ENCODE assay signal across 12 mouse cellular contexts in the genomic region with DNA sequence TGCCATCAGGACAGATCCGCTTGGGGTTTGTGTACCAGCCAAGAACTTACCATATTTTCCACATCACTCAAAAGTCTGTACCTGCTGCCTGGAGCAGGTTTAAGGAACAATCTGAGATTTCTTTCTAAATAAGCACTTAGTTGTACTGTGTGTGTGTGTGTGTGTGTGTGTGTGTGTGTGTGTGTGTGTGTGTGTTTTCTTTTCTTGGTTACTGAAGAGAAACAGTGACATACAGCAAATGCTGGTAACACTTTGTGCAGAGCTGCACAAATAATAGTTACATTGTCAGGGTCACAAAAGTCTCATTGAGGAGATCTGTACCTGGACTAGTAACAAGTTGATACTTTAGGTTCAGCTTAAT.
DNase-seq lines count a peak whose midpoint lies in the region; ATAC-seq and TF ChIP-seq lines count a peak whose summit lies in the region.
"Had no signal": no experiment of that assay in that cellular context is flagged by ENCODE, and none has a peak within 500 bp of the region (broad histone marks: within the 10 kb centered on the region; RNA-seq: fewer than 3 reads in every experiment).

No protein-coding gene starts in this region.

- no peak for TF ChIP-seq POLR2A in ES-Bruce4 (IDR thresholded peaks at IDR 0.05; ENCODE audit: insufficient read depth, low read length)

- no peak for ATAC-seq in forebrain, embryonic 13.5 days
- 0 out of 2 replicates have a peak, but pooled peaks have one; percentile 1 for ATAC-seq in hindbrain, embryonic 16.5 days
- ATAC-seq in midbrain, postnatal 0 days (ENCODE audit: low FRiP score), result no peak
- ATAC-seq: liver, postnatal 0 days had no signal

- no peaks in the 10 kb centered on the region for H3K9me3 ChIP-seq in ES-Bruce4 (replicated peaks; ENCODE audit: control insufficient read depth, insufficient read depth, low read length, poor library complexity, severe bottlenecking)
- H3K9me3 ChIP-seq in forebrain, embryonic 13.5 days (replicated peaks), result no peaks in the 10 kb centered on the region
- H3K9me3 ChIP-seq in hindbrain, embryonic 16.5 days (ENCODE audit: control insufficient read depth, low read length), result no peaks in the 10 kb centered on the region
- H3K9me3 ChIP-seq in midbrain, postnatal 0 days (ENCODE audit: low read length), result no peaks in the 10 kb centered on the region

- no peak overlapping the region for H3K27ac ChIP-seq in ES-Bruce4 (ENCODE audit: insufficient read depth, low read length)
- H3K27ac ChIP-seq in forebrain, embryonic 13.5 days, result peak overlapping the region; percentile 44; the same call in 1 of the 2 replicates
- peak overlapping the region; percentile 59; the same call in 1 of the 2 replicates for H3K27ac ChIP-seq in hindbrain, embryonic 16.5 days (ENCODE audit: low read depth, low read length)
- no peak overlapping the region for H3K27ac ChIP-seq in midbrain, postnatal 0 days (ENCODE audit: low read depth, low read length)
- H3K27ac ChIP-seq: macrophage had no signal

- H3K4me3 ChIP-seq in ES-Bruce4 (ENCODE audit: low read depth, low read length), result peak overlapping the region; percentile 57
- H3K4me3 ChIP-seq in forebrain, embryonic 13.5 days, result no peak overlapping the region
- no peak overlapping the region for H3K4me3 ChIP-seq in hindbrain, embryonic 16.5 days (ENCODE audit: low read length)
- H3K4me3 ChIP-seq in midbrain, postnatal 0 days (ENCODE audit: low read depth, low read length), result no peak overlapping the region

- H3K36me3 ChIP-seq in ES-Bruce4 (ENCODE audit: control insufficient read depth, insufficient read depth, low read length, poor library complexity, severe bottlenecking), result no peaks in the 10 kb centered on the region
- no peaks in the 10 kb centered on the region for H3K36me3 ChIP-seq in forebrain, embryonic 13.5 days (ENCODE audit: poor library complexity, severe bottlenecking)
- H3K36me3 ChIP-seq in hindbrain, embryonic 16.5 days (ENCODE audit: control insufficient read depth, insufficient read depth, low read length), result no peaks in the 10 kb centered on the region
- no peaks in the 10 kb centered on the region for H3K36me3 ChIP-seq in midbrain, postnatal 0 days (ENCODE audit: insufficient read depth, low read length)

- peak overlapping the region; percentile 23 for H3K9ac ChIP-seq in ES-Bruce4 (ENCODE audit: low read depth, poor library complexity, severe bottlenecking)
- peak overlapping the region; percentile 49; the same call in 1 of the 2 replicates for H3K9ac ChIP-seq in forebrain, embryonic 13.5 days
- peak overlapping the region; percentile 57 for H3K9ac ChIP-seq in hindbrain, embryonic 16.5 days (ENCODE audit: low read depth, low read length)
- no peak overlapping the region for H3K9ac ChIP-seq in midbrain, postnatal 0 days (replicated peaks; ENCODE audit: low read length, poor library complexity, severe bottlenecking)
- H3K9ac ChIP-seq: liver, postnatal 0 days had no signal

- 29% methylated on average over 1 of the region's 1 CpGs for WGBS in forebrain, embryonic 13.5 days
- WGBS in hindbrain, embryonic 16.5 days, result 12% methylated on average over 1 of the region's 1 CpGs
- WGBS in midbrain, postnatal 0 days, result 45% methylated on average over 1 of the region's 1 CpGs

- peaks cover 2% of the 10 kb centered on the region for H3K4me1 ChIP-seq in ES-Bruce4 (ENCODE audit: control insufficient read depth, insufficient read depth, low read length)
- peaks cover 39% of the 10 kb centered on the region for H3K4me1 ChIP-seq in forebrain, embryonic 13.5 days
- peaks cover 13% of the 10 kb centered on the region for H3K4me1 ChIP-seq in hindbrain, embryonic 16.5 days (ENCODE audit: control insufficient read depth, insufficient read depth, low read depth, low read length)
- H3K4me1 ChIP-seq in midbrain, postnatal 0 days (ENCODE audit: insufficient read depth, low read length), result peaks cover 4% of the 10 kb centered on the region

- TF ChIP-seq CTCF in ES-Bruce4 (IDR thresholded peaks at IDR 0.05; ENCODE audit: low read depth, low read length), result no peak
- TF ChIP-seq CTCF in midbrain, postnatal 0 days (IDR thresholded peaks at IDR 0.05), result no peak

- no peak for TF ChIP-seq EP300 in ES-Bruce4 (IDR thresholded peaks at IDR 0.05; ENCODE audit: insufficient read depth, low read depth, low read length)

- H3K27me3 ChIP-seq in ES-Bruce4 (ENCODE audit: control insufficient read depth, insufficient read depth, low read length, poor library complexity, severe bottlenecking), result no peaks in the 10 kb centered on the region
- no peaks in the 10 kb centered on the region for H3K27me3 ChIP-seq in forebrain, embryonic 13.5 days
- no peaks in the 10 kb centered on the region for H3K27me3 ChIP-seq in hindbrain, embryonic 16.5 days (replicated peaks; ENCODE audit: control insufficient read depth, insufficient read depth, low read length)
- H3K27me3 ChIP-seq in midbrain, postnatal 0 days (ENCODE audit: insufficient read depth, low read length), result no peaks in the 10 kb centered on the region

- no peak for DNase-seq in midbrain, postnatal 0 days (ENCODE audit: low spot score)
- no peak for DNase-seq in adrenal gland, adult 18-20 months (ENCODE audit: low spot score in 2 of 2)
- DNase-seq in kidney, adult 11 months, result no peak
- no peak for DNase-seq in frontal cortex, postnatal 25 days (ENCODE audit: low spot score in 2 of 2)
- DNase-seq: adrenal gland, adult 2 months; heart, postnatal 4 days; kidney, adult 9 months; liver, postnatal 0 days had no signal

- peak overlapping the region; percentile 45 for H3K4me2 ChIP-seq in forebrain, embryonic 13.5 days
- H3K4me2 ChIP-seq in hindbrain, embryonic 16.5 days (ENCODE audit: low read length), result peak overlapping the region; percentile 49
- peak overlapping the region; percentile 29; the same call in 1 of the 2 replicates for H3K4me2 ChIP-seq in midbrain, postnatal 0 days (ENCODE audit: low read depth, low read length, poor library complexity, severe bottlenecking)

Comparison
In these comparisons a context has a peak if more than half of its experiments do, and no peak if none do; other contexts are left out.
1. H3K27ac ChIP-seq: peak in forebrain, embryonic 13.5 days (single experiment) and hindbrain, embryonic 16.5 days (single experiment); none in ES-Bruce4 (single experiment) and midbrain, postnatal 0 days (single experiment).
2. Peak in every context shown above with its lines, with median percentiles within 50 percentile points of each other: H3K4me2 ChIP-seq.